Mouse (Mus musculus): ENCODE data around the gene Gstz1. TPM values are rescaled to one million over a fixed set of nuclear protein-coding genes. Genes with fewer than 3 reads are reported as not detected.
"Not testable (repeated sequence)": the region's sequence is repeated elsewhere in the genome, so short reads cannot be mapped to it uniquely, and the experiment has no call there.

Gene Gstz1
- polyA plus RNA-seq, 1 experiment, result 93.6 TPM

GRCm38 (mm10) chr12:87149471-87149870 lies 2.5 kb downstream of the Gstz1 start:
- TF ChIP-seq POLR2A (IDR thresholded peaks at IDR 0.05; ENCODE audit: extremely low read depth, insufficient read depth, low read length) (no peak), CTCF (IDR thresholded peaks at IDR 0.05; ENCODE audit: extremely low read depth, insufficient read depth, low read length) (no peak)
- Histone ChIP-seq H3K4me1 (ENCODE audit: control insufficient read depth, insufficient read depth, low read length) (peaks cover 2% of the 10 kb centered on the region; the same call in 1 of the 2 replicates), H3K4me3 (ENCODE audit: insufficient read depth, low read length) (no peak overlapping the region), H3K27ac (ENCODE audit: insufficient read depth, low read length) (no peak overlapping the region)

GRCm38 (mm10) chr12:87154448-87154847 lies 7.5 kb downstream of the Gstz1 start:
- H3K4me1 ChIP-seq (ENCODE audit: control insufficient read depth, insufficient read depth, low read length); H3K27ac ChIP-seq (ENCODE audit: insufficient read depth, low read length); H3K4me3 ChIP-seq (ENCODE audit: insufficient read depth, low read length): not testable (repeated sequence)

- TF ChIP-seq POLR2A (IDR thresholded peaks at IDR 0.05; ENCODE audit: extremely low read depth, insufficient read depth, low read length) (no peak), CTCF (IDR thresholded peaks at IDR 0.05; ENCODE audit: extremely low read depth, insufficient read depth, low read length) (no peak)
- H3K4me3 ChIP-seq (ENCODE audit: insufficient read depth, low read length), result no peak overlapping the region
- H3K27ac ChIP-seq (ENCODE audit: insufficient read depth, low read length), result no peak overlapping the region
- H3K4me1 ChIP-seq (ENCODE audit: control insufficient read depth, insufficient read depth, low read length), result no peaks in the 10 kb centered on the region
Observed at GRCm38 (mm10) chr12:87157361-87157760, 10.4 kb downstream of the Gstz1 start.

GRCm38 (mm10) chr12:87158099-87158498 lies 11.1 kb downstream of the Gstz1 start:
- TF ChIP-seq CTCF (IDR thresholded peaks at IDR 0.05; ENCODE audit: extremely low read depth, insufficient read depth, low read length) (no peak), POLR2A (IDR thresholded peaks at IDR 0.05; ENCODE audit: extremely low read depth, insufficient read depth, low read length) (no peak)
- no peaks in the 10 kb centered on the region for H3K4me1 ChIP-seq (ENCODE audit: control insufficient read depth, insufficient read depth, low read length)
- H3K27ac ChIP-seq (ENCODE audit: insufficient read depth, low read length), result no peak overlapping the region
- no peak overlapping the region for H3K4me3 ChIP-seq (ENCODE audit: insufficient read depth, low read length)

GRCm38 (mm10) chr12:87160310-87160709 lies 13.3 kb downstream of the Gstz1 start:
- Histone ChIP-seq H3K27ac (ENCODE audit: insufficient read depth, low read length) (no peak overlapping the region), H3K4me1 (ENCODE audit: control insufficient read depth, insufficient read depth, low read length) (no peaks in the 10 kb centered on the region), H3K4me3 (ENCODE audit: insufficient read depth, low read length) (no peak overlapping the region)
- TF ChIP-seq POLR2A (IDR thresholded peaks at IDR 0.05; ENCODE audit: extremely low read depth, insufficient read depth, low read length), result no peak
- no peak for TF ChIP-seq CTCF (IDR thresholded peaks at IDR 0.05; ENCODE audit: extremely low read depth, insufficient read depth, low read length)

GRCm38 (mm10) chr12:87160815-87161214 lies 13.8 kb downstream of the Gstz1 start:
- Histone ChIP-seq H3K4me1 (ENCODE audit: control insufficient read depth, insufficient read depth, low read length) (no peaks in the 10 kb centered on the region), H3K27ac (ENCODE audit: insufficient read depth, low read length) (no peak overlapping the region), H3K4me3 (ENCODE audit: insufficient read depth, low read length) (no peak overlapping the region)
- TF ChIP-seq POLR2A (IDR thresholded peaks at IDR 0.05; ENCODE audit: extremely low read depth, insufficient read depth, low read length) (no peak), CTCF (IDR thresholded peaks at IDR 0.05; ENCODE audit: extremely low read depth, insufficient read depth, low read length) (no peak)

GRCm38 (mm10) chr12:87175194-87175946 lies 28.4 kb downstream of the Gstz1 start:
- no peak overlapping the region for H3K4me3 ChIP-seq (ENCODE audit: insufficient read depth, low read length)
- no peak for TF ChIP-seq POLR2A (IDR thresholded peaks at IDR 0.05; ENCODE audit: extremely low read depth, insufficient read depth, low read length)
- no peak for TF ChIP-seq CTCF (IDR thresholded peaks at IDR 0.05; ENCODE audit: extremely low read depth, insufficient read depth, low read length)
- no peak overlapping the region for H3K27ac ChIP-seq (ENCODE audit: insufficient read depth, low read length)
- H3K4me1 ChIP-seq (ENCODE audit: control insufficient read depth, insufficient read depth, low read length), result peaks cover 1% of the 10 kb centered on the region; the same call in 1 of the 2 replicates

GRCm38 (mm10) chr12:87177631-87178030 lies 30.7 kb downstream of the Gstz1 start:
- TF ChIP-seq CTCF (IDR thresholded peaks at IDR 0.05; ENCODE audit: extremely low read depth, insufficient read depth, low read length), result no peak
- Histone ChIP-seq H3K4me3 (ENCODE audit: insufficient read depth, low read length) (no peak overlapping the region), H3K4me1 (ENCODE audit: control insufficient read depth, insufficient read depth, low read length) (peaks cover 1% of the 10 kb centered on the region; the same call in 1 of the 2 replicates), H3K27ac (ENCODE audit: insufficient read depth, low read length) (no peak overlapping the region)

GRCm38 (mm10) chr12:87193008-87193407 lies 46.0 kb downstream of the Gstz1 start:
- Histone ChIP-seq H3K4me3 (ENCODE audit: insufficient read depth, low read length) (no peak overlapping the region), H3K27ac (ENCODE audit: insufficient read depth, low read length) (no peak overlapping the region), H3K4me1 (ENCODE audit: control insufficient read depth, insufficient read depth, low read length) (peaks cover 4% of the 10 kb centered on the region; the same call in 1 of the 2 replicates)
- TF ChIP-seq POLR2A (IDR thresholded peaks at IDR 0.05; ENCODE audit: extremely low read depth, insufficient read depth, low read length), result no peak
- TF ChIP-seq CTCF (IDR thresholded peaks at IDR 0.05; ENCODE audit: extremely low read depth, insufficient read depth, low read length), result no peak

- Histone ChIP-seq H3K27ac (ENCODE audit: insufficient read depth, low read length) (no peak overlapping the region), H3K4me1 (ENCODE audit: control insufficient read depth, insufficient read depth, low read length) (peaks cover 6% of the 10 kb centered on the region; the same call in 1 of the 2 replicates), H3K4me3 (ENCODE audit: insufficient read depth, low read length) (no peak overlapping the region)
- TF ChIP-seq POLR2A (IDR thresholded peaks at IDR 0.05; ENCODE audit: extremely low read depth, insufficient read depth, low read length) (no peak), CTCF (IDR thresholded peaks at IDR 0.05; ENCODE audit: extremely low read depth, insufficient read depth, low read length) (no peak)
Observed at GRCm38 (mm10) chr12:87195069-87195468, 48.1 kb downstream of the Gstz1 start.
